Mouse (Mus musculus): Measurements from ENCODE around the gene Grm8. TPM values are rescaled to one million over a fixed set of nuclear protein-coding genes. Genes with fewer than 3 reads are reported as not detected.

The Grm8 gene
- total and polyA plus RNA-seq, 2 experiments from 2014 or later: 8.0 to 11.4 TPM

DNA sequence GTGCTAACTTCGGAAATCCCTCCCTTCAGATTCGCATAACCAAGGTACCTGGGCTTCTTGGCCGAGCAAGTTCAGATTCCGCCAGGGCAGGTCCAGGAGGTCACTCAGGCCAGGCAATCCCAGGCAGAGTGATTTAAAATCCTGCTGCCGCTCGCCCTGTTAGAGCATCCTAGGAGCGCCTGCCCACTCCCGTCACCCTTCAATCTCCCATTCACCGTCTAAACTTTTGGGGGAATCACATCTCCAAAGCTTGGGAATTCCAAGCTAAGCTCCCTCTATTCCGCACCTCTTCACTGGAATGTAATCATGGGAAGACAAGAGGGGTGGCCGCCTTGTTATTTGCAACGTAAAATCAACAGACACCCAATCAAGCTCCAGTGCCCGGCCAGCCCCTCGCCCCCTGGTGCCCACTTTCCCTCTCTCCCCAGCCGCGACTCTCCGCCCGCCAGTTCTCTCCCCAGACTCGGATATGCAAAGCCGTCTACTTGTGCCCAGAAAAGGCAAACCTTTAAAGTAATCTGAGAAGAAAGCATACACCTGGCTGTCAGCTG is 652 bp downstream of the Grm8 start:
- Histone ChIP-seq H3K27ac (ENCODE audit: low read depth, low read length) (no peak overlapping the region), H3K36me3 (ENCODE audit: insufficient read depth) (no peaks in the 10 kb centered on the region), H3K4me1 (ENCODE audit: insufficient read depth) (no peaks in the 10 kb centered on the region), H3K4me3 (ENCODE audit: low read depth, low read length) (peak overlapping the region; percentile 59), H3K4me2 (ENCODE audit: low read depth) (peak overlapping the region; percentile 99), H3K27me3 (ENCODE audit: insufficient read depth, low read length) (0 out of 2 replicates have a peak, but pooled peaks cover 8% of the 10 kb centered on the region), H3K9me3 (ENCODE audit: low read length) (no peaks in the 10 kb centered on the region), H3K9ac (peak overlapping the region; percentile 43; the same call in 1 of the 2 replicates)
- WGBS: under 1% methylated on average over 20 of the region's 20 CpGs
- peak; percentile 45 for DNase-seq
- peak; percentile 43 for TF ChIP-seq CTCF (IDR thresholded peaks at IDR 0.05; ENCODE audit: low read depth)
- ATAC-seq: no peak; the same call in 1 of the 2 replicates

DNA sequence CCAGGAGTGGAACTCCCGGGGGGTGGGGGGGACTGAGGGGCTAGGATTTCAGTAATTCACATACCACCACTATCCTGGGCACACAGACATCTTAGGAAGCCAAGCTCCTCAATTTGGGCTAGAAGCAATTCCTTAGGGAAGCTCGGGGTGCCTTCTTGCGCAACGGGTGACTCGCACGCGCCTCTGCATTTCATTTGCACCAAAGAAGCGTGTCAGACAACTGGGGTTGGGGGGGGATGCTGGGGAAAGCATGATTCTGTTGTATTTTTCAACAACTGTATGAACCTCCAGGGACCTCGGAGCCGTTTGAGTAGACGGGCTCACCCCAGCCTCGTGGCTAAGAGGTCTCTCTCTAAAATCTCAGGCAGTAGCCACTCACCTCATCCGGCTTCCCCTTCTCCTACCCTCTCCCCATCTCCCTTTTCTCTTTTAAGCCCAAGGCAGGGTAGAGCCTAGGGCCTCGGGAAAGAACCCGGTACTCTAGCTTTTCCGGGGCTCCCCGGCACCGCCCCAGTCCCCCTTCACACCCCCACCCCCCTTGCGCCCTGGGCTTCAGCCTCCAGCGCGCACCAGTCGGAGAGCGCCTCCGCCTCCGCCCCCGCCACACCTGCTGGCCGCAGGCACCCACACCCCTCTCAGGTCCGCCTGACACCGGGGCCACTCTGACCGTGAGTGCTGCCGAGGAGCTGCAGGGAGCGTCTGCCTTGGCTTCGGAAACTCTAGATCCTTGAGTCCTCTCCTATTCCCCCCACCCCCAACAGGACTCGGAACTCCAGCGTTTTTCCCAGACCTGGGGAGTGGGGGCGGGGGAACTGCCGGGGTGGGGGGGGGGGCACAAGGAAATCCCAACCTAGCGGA is 1.5 kb downstream of the Grm8 start:
- WGBS: 3% methylated on average over 38 of the region's 38 CpGs
- no peak overlapping the region for H3K27ac ChIP-seq (ENCODE audit: low read depth, low read length)
- DNase-seq (peak; percentile 43), ATAC-seq (0 out of 2 replicates have a peak, but pooled peaks have one; percentile 6)
- no peaks in the 10 kb centered on the region for H3K36me3 ChIP-seq (ENCODE audit: insufficient read depth)
- peak overlapping the region; percentile 99 for H3K4me2 ChIP-seq (ENCODE audit: low read depth)
- H3K4me1 ChIP-seq (ENCODE audit: insufficient read depth): no peaks in the 10 kb centered on the region
- H3K4me3 ChIP-seq (ENCODE audit: low read depth, low read length): peak overlapping the region; percentile 59
- H3K27me3 ChIP-seq (ENCODE audit: insufficient read depth, low read length): 0 out of 2 replicates have a peak, but pooled peaks cover 8% of the 10 kb centered on the region
- TF ChIP-seq CTCF (IDR thresholded peaks at IDR 0.05; ENCODE audit: low read depth): no peak
- H3K9me3 ChIP-seq (ENCODE audit: low read length): no peaks in the 10 kb centered on the region
- H3K9ac ChIP-seq: peak overlapping the region; percentile 43

- Histone ChIP-seq H3K4me3 (ENCODE audit: low read depth, low read length) (peak overlapping the region; percentile 59; the same call in 1 of the 2 replicates), H3K9me3 (ENCODE audit: low read length) (no peaks in the 10 kb centered on the region), H3K4me1 (ENCODE audit: insufficient read depth) (no peaks in the 10 kb centered on the region), H3K27ac (ENCODE audit: low read depth, low read length) (no peak overlapping the region), H3K4me2 (ENCODE audit: low read depth) (peak overlapping the region; percentile 99), H3K9ac (no peak overlapping the region), H3K27me3 (ENCODE audit: insufficient read depth, low read length) (0 out of 2 replicates have a peak, but pooled peaks cover 8% of the 10 kb centered on the region), H3K36me3 (ENCODE audit: insufficient read depth) (no peaks in the 10 kb centered on the region)
- DNase-seq (peak; percentile 32), ATAC-seq (no peak)
- TF ChIP-seq CTCF (IDR thresholded peaks at IDR 0.05; ENCODE audit: low read depth): no peak
- 7% methylated on average over 4 of the region's 4 CpGs for WGBS
Measured at GRCm38 (mm10) chr6:28132056-28132455, 2.9 kb downstream of the Grm8 start.

GRCm38 (mm10) chr6:28128871-28129270 is 6.1 kb downstream of the Grm8 start:
- 0 out of 2 replicates have a peak, but pooled peaks cover 7% of the 10 kb centered on the region for H3K27me3 ChIP-seq (ENCODE audit: insufficient read depth, low read length)
- no peak overlapping the region for H3K27ac ChIP-seq (ENCODE audit: low read depth, low read length)
- no peak for TF ChIP-seq CTCF (IDR thresholded peaks at IDR 0.05; ENCODE audit: low read depth)
- H3K4me1 ChIP-seq (ENCODE audit: insufficient read depth): no peaks in the 10 kb centered on the region
- no peak overlapping the region for H3K4me3 ChIP-seq (ENCODE audit: low read depth, low read length)
- ATAC-seq (no peak), DNase-seq (no peak)
- H3K9me3 ChIP-seq (ENCODE audit: low read length): no peaks in the 10 kb centered on the region
- H3K4me2 ChIP-seq (ENCODE audit: low read depth): no peak overlapping the region
- WGBS: 95% methylated on average over 4 of the region's 4 CpGs
- no peak overlapping the region for H3K9ac ChIP-seq
- no peaks in the 10 kb centered on the region; the same call in 1 of the 2 replicates for H3K36me3 ChIP-seq (ENCODE audit: insufficient read depth)

GRCm38 (mm10) chr6:28115519-28115918 is 19.5 kb downstream of the Grm8 start:
- Histone ChIP-seq H3K36me3 (ENCODE audit: insufficient read depth) (no peaks in the 10 kb centered on the region), H3K4me3 (ENCODE audit: low read depth, low read length) (no peak overlapping the region), H3K27ac (ENCODE audit: low read depth, low read length) (no peak overlapping the region), H3K27me3 (ENCODE audit: insufficient read depth, low read length) (no peaks in the 10 kb centered on the region), H3K9me3 (ENCODE audit: low read length) (no peaks in the 10 kb centered on the region), H3K9ac (no peak overlapping the region), H3K4me2 (ENCODE audit: low read depth) (no peak overlapping the region), H3K4me1 (ENCODE audit: insufficient read depth) (no peaks in the 10 kb centered on the region)
- DNase-seq (no peak), ATAC-seq (no peak)
- 92% methylated on average over 2 of the region's 2 CpGs for WGBS
- no peak for TF ChIP-seq CTCF (IDR thresholded peaks at IDR 0.05; ENCODE audit: low read depth)

GRCm38 (mm10) chr6:28114916-28115315 is 20.1 kb downstream of the Grm8 start:
- no peaks in the 10 kb centered on the region for H3K27me3 ChIP-seq (ENCODE audit: insufficient read depth, low read length)
- no peaks in the 10 kb centered on the region for H3K4me1 ChIP-seq (ENCODE audit: insufficient read depth)
- H3K36me3 ChIP-seq (ENCODE audit: insufficient read depth): no peaks in the 10 kb centered on the region
- no peak overlapping the region for H3K4me3 ChIP-seq (ENCODE audit: low read depth, low read length)
- H3K27ac ChIP-seq (ENCODE audit: low read depth, low read length): no peak overlapping the region
- ATAC-seq (no peak), DNase-seq (no peak)
- WGBS: 86% methylated on average over 1 of the region's 1 CpGs
- no peak for TF ChIP-seq CTCF (IDR thresholded peaks at IDR 0.05; ENCODE audit: low read depth)
- H3K4me2 ChIP-seq (ENCODE audit: low read depth): no peak overlapping the region
- no peak overlapping the region for H3K9ac ChIP-seq
- H3K9me3 ChIP-seq (ENCODE audit: low read length): no peaks in the 10 kb centered on the region

DNA sequence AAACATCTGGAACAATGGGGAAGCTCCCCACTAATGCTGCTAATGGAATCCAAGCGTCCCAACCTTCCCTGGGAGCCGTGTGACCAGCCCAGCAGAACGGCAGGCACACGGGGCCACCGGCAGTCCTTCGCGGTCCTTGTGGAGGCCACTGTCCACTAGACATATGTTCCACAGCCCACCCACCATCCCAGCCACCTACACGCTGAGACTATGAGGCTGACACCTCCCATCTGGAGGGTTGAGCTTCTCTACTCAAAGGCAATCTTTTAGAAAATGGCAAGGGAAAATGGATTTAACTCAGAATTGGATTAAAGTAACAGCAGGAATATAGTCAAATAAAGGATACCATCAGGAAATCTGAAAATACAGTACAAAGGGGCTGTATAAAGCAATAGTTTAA is 23.4 kb downstream of the Grm8 start:
- Histone ChIP-seq H3K9ac (no peak overlapping the region), H3K4me2 (ENCODE audit: low read depth) (no peak overlapping the region), H3K36me3 (ENCODE audit: insufficient read depth) (no peaks in the 10 kb centered on the region), H3K27me3 (ENCODE audit: insufficient read depth, low read length) (no peaks in the 10 kb centered on the region), H3K4me3 (ENCODE audit: low read depth, low read length) (no peak overlapping the region), H3K4me1 (ENCODE audit: insufficient read depth) (no peaks in the 10 kb centered on the region), H3K9me3 (ENCODE audit: low read length) (no peaks in the 10 kb centered on the region), H3K27ac (ENCODE audit: low read depth, low read length) (no peak overlapping the region)
- WGBS: 90% methylated on average over 8 of the region's 8 CpGs
- TF ChIP-seq CTCF (IDR thresholded peaks at IDR 0.05; ENCODE audit: low read depth): no peak
- ATAC-seq (no peak), DNase-seq (no peak)
